Mouse (Mus musculus): ENCODE measurements around the gene Exoc6b. TPM values are rescaled to one million over a fixed set of nuclear protein-coding genes. Genes with fewer than 3 reads are reported as not detected.
A peak's percentile ranks its signal among the peaks of the same experiment; 100 is the strongest.

Gene Exoc6b
- total RNA-seq, 1 experiment, result 19.8 TPM

DNA sequence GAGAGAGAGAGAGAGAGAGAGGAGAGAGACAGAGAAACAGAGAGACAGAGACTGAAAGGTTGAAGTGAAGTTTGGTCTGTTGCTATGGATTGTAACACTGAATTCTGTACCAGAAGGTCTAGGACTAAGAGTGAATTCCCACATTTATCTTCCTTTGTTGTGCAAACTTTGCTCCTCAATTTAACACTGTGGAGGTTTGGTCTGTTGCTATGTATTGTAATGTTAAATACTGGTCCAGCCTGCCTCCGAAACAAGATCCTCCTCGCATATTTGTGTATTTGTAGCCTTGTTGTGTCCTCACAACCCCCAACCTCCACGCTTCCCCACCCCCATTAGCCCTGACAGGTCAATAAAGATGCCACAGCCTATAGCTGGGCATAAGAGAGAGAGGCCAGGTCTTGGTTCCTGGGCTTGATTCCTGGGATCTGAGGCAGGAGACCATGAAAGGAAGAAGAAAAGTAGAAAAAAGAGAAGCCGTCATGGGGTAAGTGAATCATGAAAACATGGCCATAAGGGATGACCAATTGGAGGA is 24.6 kb downstream of the Exoc6b start:
- TF ChIP-seq MAFK (IDR thresholded peaks at IDR 0.05; ENCODE audit: insufficient read depth, low read depth, low read length), result no peak
- no peak for TF ChIP-seq HCFC1 (IDR thresholded peaks at IDR 0.05; ENCODE audit: borderline replicate concordance, insufficient read depth, low read length)
- no peak for TF ChIP-seq ZC3H11A (IDR thresholded peaks at IDR 0.05; ENCODE audit: borderline replicate concordance, low read depth, low read length)
- peak; percentile 61; the same call in 1 of the 2 replicates for TF ChIP-seq CHD2 (IDR thresholded peaks at IDR 0.05; ENCODE audit: low read depth, low read length)
- no peak for TF ChIP-seq ZNF384 (IDR thresholded peaks at IDR 0.05; ENCODE audit: low read depth, low read length)
- H3K4me3 ChIP-seq (ENCODE audit: insufficient read depth in 1 of 2, low read depth in 1 of 2, low read length in 2 of 2, poor library complexity in 1 of 2, severe bottlenecking in 1 of 2), result no peak overlapping the region
- peak overlapping the region; percentile 85 for H3K27ac ChIP-seq (ENCODE audit: insufficient read depth, low read depth, low read length, poor library complexity, severe bottlenecking)
- no peaks in the 10 kb centered on the region for H3K36me3 ChIP-seq (ENCODE audit: control insufficient read depth, insufficient read depth, low read length, poor library complexity, severe bottlenecking)
- in situ Hi-C loops (cut with MboI; ENCODE audit: low sequenced_read_pairs in 2 of 2, unreplicated experiment in 2 of 2), result loop anchor here in 1 of 2 experiments (25.0 kb wide), 1 partner anchor 93 kb away; the partner anchor contains the start of gene Spr
- H3K4me1 ChIP-seq (ENCODE audit: control insufficient read depth in 2 of 2, insufficient read depth in 2 of 2, low read length in 2 of 2, poor library complexity in 1 of 2), result peaks cover 0 to 9% of the 10 kb centered on the region in 2 experiments; a peak in 2 of 4 replicates
- no peaks in the 10 kb centered on the region for H3K9me3 ChIP-seq (ENCODE audit: control insufficient read depth, insufficient read depth, low read depth, low read length)
- no peak overlapping the region for H3K9ac ChIP-seq (ENCODE audit: insufficient read depth, low read depth, low read length, poor library complexity, severe bottlenecking)
- peak; percentile 48 for DNase-seq (ENCODE audit: low read depth, low spot score)

DNA sequence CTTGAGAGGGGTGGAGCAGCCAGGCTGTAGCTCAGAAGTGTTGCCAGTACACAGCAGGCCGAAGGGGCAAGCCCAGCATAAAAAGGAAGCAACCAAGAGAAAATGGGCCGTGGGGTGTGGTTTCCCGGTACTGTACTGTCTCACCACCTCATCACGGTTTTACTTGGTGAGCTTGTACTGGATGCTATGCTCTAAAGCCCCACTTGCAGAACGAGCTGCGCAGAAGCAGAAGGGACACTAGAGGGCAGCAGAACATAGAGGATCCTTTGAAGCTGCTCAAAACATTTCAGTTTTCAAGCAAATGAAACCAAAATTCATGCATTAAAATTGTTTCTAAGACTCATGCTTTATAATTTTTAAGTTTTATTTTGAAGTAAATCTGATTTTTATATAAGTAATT is 31.6 kb downstream of the Exoc6b start:
- no peak for TF ChIP-seq ZNF384 (IDR thresholded peaks at IDR 0.05; ENCODE audit: low read depth, low read length)
- peak; percentile 98 for TF ChIP-seq ZC3H11A (IDR thresholded peaks at IDR 0.05; ENCODE audit: borderline replicate concordance, low read depth, low read length)
- Histone ChIP-seq H3K36me3 (ENCODE audit: control insufficient read depth, insufficient read depth, low read length, poor library complexity, severe bottlenecking) (no peaks in the 10 kb centered on the region), H3K9ac (ENCODE audit: insufficient read depth, low read depth, low read length, poor library complexity, severe bottlenecking) (no peak overlapping the region; the same call in 1 of the 2 replicates), H3K27ac (ENCODE audit: insufficient read depth, low read depth, low read length, poor library complexity, severe bottlenecking) (no peak overlapping the region), H3K4me1 (ENCODE audit: control insufficient read depth in 2 of 2, insufficient read depth in 2 of 2, low read length in 2 of 2, poor library complexity in 1 of 2) (no peaks in the 10 kb centered on the region), H3K9me3 (ENCODE audit: control insufficient read depth, insufficient read depth, low read depth, low read length) (no peaks in the 10 kb centered on the region), H3K4me3 (ENCODE audit: insufficient read depth in 1 of 2, low read depth in 1 of 2, low read length in 2 of 2, poor library complexity in 1 of 2, severe bottlenecking in 1 of 2) (no peak overlapping the region)
- in situ Hi-C loops (cut with MboI; ENCODE audit: low sequenced_read_pairs in 2 of 2, unreplicated experiment in 2 of 2), result loop anchor here (5.0 to 25.0 kb wide), 2 partner anchors 85 to 100 kb away; partner anchors contain the start of gene Spr (in 1 of the 2)
- DNase-seq (ENCODE audit: low read depth, low spot score), result peak; percentile 59

DNA sequence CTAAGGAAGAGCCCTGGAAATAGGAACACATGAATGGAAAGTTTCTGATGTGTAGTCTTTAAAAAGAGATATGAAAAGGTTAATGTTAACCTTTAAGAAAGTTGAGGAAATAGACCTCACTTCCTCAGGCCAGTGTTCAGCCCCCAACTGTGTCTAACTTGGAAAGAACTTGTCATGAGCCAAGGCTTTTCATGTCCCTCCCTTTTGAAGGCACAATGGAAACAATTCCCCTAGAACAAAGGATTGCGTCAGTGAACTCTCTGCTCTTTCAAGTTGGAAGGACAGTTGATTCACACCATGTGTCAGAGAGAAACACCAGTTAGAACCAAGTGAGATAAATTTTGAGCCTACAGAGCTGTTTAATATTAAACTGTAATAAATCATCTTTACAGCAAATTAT is 39.6 kb downstream of the Exoc6b start:
- TF ChIP-seq MAFK (IDR thresholded peaks at IDR 0.05; ENCODE audit: insufficient read depth, low read depth, low read length), result no peak
- no peak for TF ChIP-seq HCFC1 (IDR thresholded peaks at IDR 0.05; ENCODE audit: borderline replicate concordance, insufficient read depth, low read length)
- TF ChIP-seq ZNF384 (IDR thresholded peaks at IDR 0.05; ENCODE audit: low read depth, low read length), result no peak
- TF ChIP-seq ZC3H11A (IDR thresholded peaks at IDR 0.05; ENCODE audit: borderline replicate concordance, low read depth, low read length), result no peak
- H3K36me3 ChIP-seq (ENCODE audit: control insufficient read depth, insufficient read depth, low read length, poor library complexity, severe bottlenecking), result no peaks in the 10 kb centered on the region
- no peak overlapping the region for H3K27ac ChIP-seq (ENCODE audit: insufficient read depth, low read depth, low read length, poor library complexity, severe bottlenecking)
- H3K4me3 ChIP-seq (ENCODE audit: insufficient read depth in 1 of 2, low read depth in 1 of 2, low read length in 2 of 2, poor library complexity in 1 of 2, severe bottlenecking in 1 of 2), result no peak overlapping the region
- peak; percentile 55 for DNase-seq (ENCODE audit: low read depth, low spot score)
- H3K4me1 ChIP-seq (ENCODE audit: control insufficient read depth in 2 of 2, insufficient read depth in 2 of 2, low read length in 2 of 2, poor library complexity in 1 of 2), result peaks cover 0 to 4% of the 10 kb centered on the region in 2 experiments; a peak in 1 of 4 replicates
- H3K9ac ChIP-seq (ENCODE audit: insufficient read depth, low read depth, low read length, poor library complexity, severe bottlenecking), result no peak overlapping the region
- in situ Hi-C loops (cut with MboI; ENCODE audit: low sequenced_read_pairs in 2 of 2, unreplicated experiment in 2 of 2), result loop anchor here in 1 of 2 experiments (25.0 kb wide), 1 partner anchor 108 kb away; the partner anchor contains the start of gene Spr
- H3K9me3 ChIP-seq (ENCODE audit: control insufficient read depth, insufficient read depth, low read depth, low read length), result no peaks in the 10 kb centered on the region

DNA sequence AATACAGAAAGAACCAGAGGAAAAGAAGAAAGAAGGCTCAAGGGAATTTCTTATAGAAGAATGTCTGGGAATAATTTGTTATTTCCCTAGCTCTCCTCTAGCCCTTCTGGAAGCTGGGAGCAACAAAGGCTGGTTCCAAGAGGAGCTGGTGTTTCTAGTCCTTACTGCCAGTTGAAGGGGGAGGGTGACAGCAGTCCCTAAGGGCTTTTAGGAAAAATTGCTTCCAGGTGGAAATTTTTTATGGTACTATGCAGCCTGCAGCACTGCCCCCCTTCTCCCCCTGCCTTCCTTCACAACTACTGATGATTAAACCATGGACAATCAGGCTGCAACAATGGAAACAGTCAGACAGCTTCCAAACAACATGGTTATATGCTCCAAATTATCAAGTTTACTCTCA is 44.9 kb downstream of the Exoc6b start:
- no peak overlapping the region for H3K4me3 ChIP-seq (ENCODE audit: insufficient read depth in 1 of 2, low read depth in 1 of 2, low read length in 2 of 2, poor library complexity in 1 of 2, severe bottlenecking in 1 of 2)
- no peaks in the 10 kb centered on the region for H3K9me3 ChIP-seq (ENCODE audit: control insufficient read depth, insufficient read depth, low read depth, low read length)
- DNase-seq (ENCODE audit: low read depth, low spot score), result no peak
- H3K27ac ChIP-seq (ENCODE audit: insufficient read depth, low read depth, low read length, poor library complexity, severe bottlenecking), result no peak overlapping the region
- H3K9ac ChIP-seq (ENCODE audit: insufficient read depth, low read depth, low read length, poor library complexity, severe bottlenecking), result no peak overlapping the region
- in situ Hi-C loops (cut with MboI; ENCODE audit: low sequenced_read_pairs in 2 of 2, unreplicated experiment in 2 of 2), result no loop called here
- TF ChIP-seq ZNF384 (IDR thresholded peaks at IDR 0.05; ENCODE audit: low read depth, low read length) (no peak), ZC3H11A (IDR thresholded peaks at IDR 0.05; ENCODE audit: borderline replicate concordance, low read depth, low read length) (no peak), CHD2 (IDR thresholded peaks at IDR 0.05; ENCODE audit: low read depth, low read length) (no peak), HCFC1 (IDR thresholded peaks at IDR 0.05; ENCODE audit: borderline replicate concordance, insufficient read depth, low read length) (no peak), MAFK (IDR thresholded peaks at IDR 0.05; ENCODE audit: insufficient read depth, low read depth, low read length) (no peak)
- H3K4me1 ChIP-seq (ENCODE audit: control insufficient read depth in 2 of 2, insufficient read depth in 2 of 2, low read length in 2 of 2, poor library complexity in 1 of 2), result peaks cover 0 to 10% of the 10 kb centered on the region in 2 experiments; a peak in 1 of 4 replicates
- no peaks in the 10 kb centered on the region for H3K36me3 ChIP-seq (ENCODE audit: control insufficient read depth, insufficient read depth, low read length, poor library complexity, severe bottlenecking)

Data from ES-E14 (cell line).